Mouse (Mus musculus) CH12.LX (cell line): Measurements from ENCODE around the gene Slc7a6. TPM values are rescaled to one million over a fixed set of nuclear protein-coding genes. Genes with fewer than 3 reads are reported as not detected.
A peak's percentile ranks its signal among the peaks of the same experiment; 100 is the strongest.

ENCODE experiments used
- DNase-seq: peaks from one replicate; pipeline ENCODE4 v3.0.0-alpha.2; 2013; ENCODE audit errors: extremely low read depth
- H3K27ac ChIP-seq: 2 replicates; pipeline ENCODE4 v1.5.1; 2012; ENCODE audit warnings: low read depth, mild to moderate bottlenecking, control low read depth, moderate library complexity; ENCODE audit not compliant: insufficient read depth
- H3K27me3 ChIP-seq: replicated peaks from 2 replicates; pipeline ENCODE3; 2012; ENCODE audit warnings: inconsistent platforms
- H3K36me3 ChIP-seq, 2 experiments: replicated peaks in 1 of 2; 2 replicates each; pipeline versions ENCODE3 to v1.6.1; 2012; ENCODE audit warnings: inconsistent platforms in 1 of 2, low read length in 1 of 2, mild to moderate bottlenecking in 1 of 2, mixed read lengths in 1 of 2, moderate library complexity in 1 of 2; ENCODE audit not compliant: control insufficient read depth in 1 of 2, insufficient read depth in 1 of 2
- H3K4me1 ChIP-seq, 2 experiments: 2 replicates each; pipeline ENCODE4 v1.6.1; 2012; ENCODE audit warnings: inconsistent platforms in 1 of 2, moderate library complexity in 1 of 2; ENCODE audit not compliant: insufficient read depth in 2 of 2, control insufficient read depth in 1 of 2
- H3K4me2 ChIP-seq: 2 replicates; pipeline ENCODE4 v1.6.1; 2012; ENCODE audit warnings: low read depth, mild to moderate bottlenecking, control low read depth; ENCODE audit not compliant: poor library complexity, insufficient read depth, severe bottlenecking
- H3K4me3 ChIP-seq, 3 experiments: fragments of 150-350 bp in 1 of 3; sonication (generic) in 1 of 3; replicated peaks in 1 of 3; 2 replicates each; pipeline versions ENCODE3 to v1.5.1; 2011 to 2012; ENCODE audit warnings: low read depth in 2 of 3, low read length in 2 of 3, mild to moderate bottlenecking in 2 of 3, moderate library complexity in 2 of 3, control low read depth in 1 of 3, improper control_type of control experiment in 1 of 3, inconsistent platforms in 1 of 3, mixed read lengths in 1 of 3; ENCODE audit not compliant: poor library complexity in 1 of 3
- H3K79me2 ChIP-seq: replicated peaks from 2 replicates; pipeline ENCODE4 v1.6.1; 2012; ENCODE audit warnings: mild to moderate bottlenecking, moderate library complexity; ENCODE audit not compliant: control insufficient read depth, poor library complexity, insufficient read depth, severe bottlenecking; ENCODE audit errors: extremely low read depth
- H3K9ac ChIP-seq: 2 replicates; pipeline ENCODE4 v1.6.1; 2012; ENCODE audit warnings: low read depth, mild to moderate bottlenecking, control low read depth, moderate library complexity; ENCODE audit not compliant: insufficient read depth
- H3K9me3 ChIP-seq: replicated peaks from 2 replicates; pipeline ENCODE3; 2012; ENCODE audit warnings: low read length, inconsistent platforms, mixed read lengths
- CHD1 ChIP-seq: IDR thresholded peaks from 2 replicates; pipeline ENCODE4 v1.6.1; 2012; ENCODE audit warnings: low read depth, low read length, improper control_type of control experiment, inconsistent platforms
- CTCF ChIP-seq, 2 experiments: IDR thresholded peaks in 1 of 2; conservative IDR thresholded peaks in 1 of 2; 2 replicates each; pipeline ENCODE4 v1.5.1; 2011 to 2012; ENCODE audit warnings: low read depth in 2 of 2, low read length in 2 of 2, improper control_type of control experiment in 1 of 2, inconsistent platforms in 1 of 2, mild to moderate bottlenecking in 1 of 2, moderate library complexity in 1 of 2
- EP300 ChIP-seq: IDR thresholded peaks from 2 replicates; pipeline ENCODE4 v1.6.1; 2011; ENCODE audit warnings: low read length, improper control_type of control experiment
- ETS1 ChIP-seq: conservative IDR thresholded peaks from 2 replicates; pipeline ENCODE4 v1.6.1; 2012; ENCODE audit warnings: low read depth, mild to moderate bottlenecking, inconsistent platforms, low read length, improper control_type of control experiment, moderate library complexity
- GABPA ChIP-seq: IDR thresholded peaks from 2 replicates; pipeline ENCODE4 v1.6.1; 2012; ENCODE audit warnings: low read depth, low read length, improper control_type of control experiment, inconsistent platforms; ENCODE audit not compliant: insufficient replicate concordance
- HCFC1 ChIP-seq: IDR thresholded peaks from 2 replicates; pipeline ENCODE4 v1.6.1; 2012; ENCODE audit warnings: low read depth, mild to moderate bottlenecking, inconsistent platforms, low read length, improper control_type of control experiment
- IRF4 ChIP-seq: IDR thresholded peaks from 2 replicates; pipeline ENCODE4 v1.6.1; 2014; ENCODE audit warnings: low read depth, mild to moderate bottlenecking, inconsistent platforms, low read length, improper control_type of control experiment
- JUND ChIP-seq: conservative IDR thresholded peaks from 2 replicates; pipeline ENCODE4 v1.6.1; 2011; ENCODE audit warnings: low read depth, low read length, improper control_type of control experiment
- KAT2A ChIP-seq: IDR thresholded peaks from 2 replicates; pipeline ENCODE4 v1.6.1; 2012; ENCODE audit warnings: low read length, improper control_type of control experiment, inconsistent platforms; ENCODE audit not compliant: insufficient replicate concordance
- MAX ChIP-seq: IDR thresholded peaks from 2 replicates; pipeline ENCODE4 v1.6.1; 2011; ENCODE audit warnings: low read length, improper control_type of control experiment
- MAZ ChIP-seq: IDR thresholded peaks from 2 replicates; pipeline ENCODE4 v1.6.1; 2012; ENCODE audit warnings: low read depth, mild to moderate bottlenecking, inconsistent platforms, low read length, improper control_type of control experiment, moderate library complexity
- MEF2A ChIP-seq: IDR thresholded peaks from 2 replicates; pipeline ENCODE4 v1.6.1; 2014; ENCODE audit warnings: low read depth, mild to moderate bottlenecking, inconsistent platforms, low read length, improper control_type of control experiment, borderline replicate concordance
- MXI1 ChIP-seq: IDR thresholded peaks from 2 replicates; pipeline ENCODE4 v1.6.1; 2011; ENCODE audit warnings: mild to moderate bottlenecking, low read depth, low read length, improper control_type of control experiment
- NELFE ChIP-seq: IDR thresholded peaks from 2 replicates; pipeline ENCODE4 v1.6.1; 2011; ENCODE audit warnings: low read depth, low read length, improper control_type of control experiment
- NRF1 ChIP-seq: IDR thresholded peaks from 2 replicates; pipeline ENCODE4 v1.6.1; 2014; ENCODE audit warnings: low read depth, mild to moderate bottlenecking, inconsistent platforms, low read length, improper control_type of control experiment, moderate library complexity
- PAX5 ChIP-seq: IDR thresholded peaks from 2 replicates; pipeline ENCODE4 v1.6.1; 2012; ENCODE audit warnings: low read length, inconsistent platforms, mixed read lengths
- RCOR1 ChIP-seq: conservative IDR thresholded peaks from 2 replicates; pipeline ENCODE4 v1.6.1; 2012; ENCODE audit warnings: low read depth, mild to moderate bottlenecking, inconsistent platforms, low read length, improper control_type of control experiment
- SIN3A ChIP-seq: IDR thresholded peaks from 2 replicates; pipeline ENCODE4 v1.6.1; 2012; ENCODE audit warnings: low read length, improper control_type of control experiment, inconsistent platforms
- SMC3 ChIP-seq: IDR thresholded peaks from 2 replicates; pipeline ENCODE4 v1.6.1; 2011; ENCODE audit warnings: low read depth, low read length, improper control_type of control experiment
- UBTF ChIP-seq: IDR thresholded peaks from 2 replicates; pipeline ENCODE4 v1.6.1; 2012; ENCODE audit warnings: low read depth, mild to moderate bottlenecking, inconsistent platforms, low read length, improper control_type of control experiment, moderate library complexity
- USF2 ChIP-seq: conservative IDR thresholded peaks from 2 replicates; pipeline ENCODE4 v1.6.1; 2011; ENCODE audit warnings: low read depth, low read length, improper control_type of control experiment
- ZC3H11A ChIP-seq: IDR thresholded peaks from 2 replicates; pipeline ENCODE4 v1.6.1; 2012; ENCODE audit warnings: low read depth, mild to moderate bottlenecking, inconsistent platforms, low read length, improper control_type of control experiment
- ZKSCAN1 ChIP-seq: IDR thresholded peaks from 2 replicates; pipeline ENCODE4 v1.6.1; 2012; ENCODE audit warnings: low read depth, inconsistent platforms, low read length, improper control_type of control experiment, borderline replicate concordance
- ZMIZ1 ChIP-seq: IDR thresholded peaks from 2 replicates; pipeline ENCODE4 v1.6.1; 2012; ENCODE audit warnings: low read depth, mild to moderate bottlenecking, inconsistent platforms, low read length, improper control_type of control experiment
- dilution Hi-C: fragments of 300-500 bp; cut with MboI; formaldehyde crosslinking; loops from 2 replicates; pipeline ENCODE4 v1.14.3; 2020; ENCODE audit warnings: low sequenced_read_pairs; ENCODE audit not compliant: extremely low pct_unique_long_range_greater_than_20kb, extremely low pct_ligation_motif_present
- in situ Hi-C: fragments of 300-500 bp; cut with MboI; formaldehyde crosslinking; loops from 3 replicates; pipeline ENCODE4 v1.14.3; 2019; ENCODE audit warnings: low sequenced_read_pairs, low pct_ligation_motif_present, low pct_unique_long_range_greater_than_20kb, mixed read lengths
- polyA plus RNA-seq: library from polyadenylated mRNA; unstranded; fragments of >175 nt; gene quantifications from 2 replicates; pipeline ENCODE4 v1.2.1, GENCODE M21; 2012; ENCODE audit warnings: low read depth; ENCODE audit not compliant: insufficient read length
- total RNA-seq, 2 experiments: library from RNA; depleted of rRNA; stranded (reverse); fragments of 300-350 nt in 1 of 2; fragments of >200 nt in 1 of 2; gene quantifications; 2 replicates each; pipeline ENCODE4 v1.2.3; 2012 to 2014

The Slc7a6 gene
- total and polyA plus RNA-seq, 3 experiments: 24.2 to 61.8 (median 32.6) TPM

GRCm38 (mm10) chr8:106185628-106186270 lies 17.1 kb downstream of the Slc7a6 start (continued):
- no peak for TF ChIP-seq SMC3
- TF ChIP-seq HCFC1: no peak
- TF ChIP-seq KAT2A: no peak
- no peak for TF ChIP-seq ZMIZ1
- peak; percentile 55; the same call in 1 of the 2 replicates for TF ChIP-seq SIN3A
- no peak for TF ChIP-seq NELFE
- peak; percentile 78; the same call in 1 of the 2 replicates for TF ChIP-seq JUND

GRCm38 (mm10) chr8:106186394-106186793 lies 17.7 kb downstream of the Slc7a6 start:
- peak overlapping the region; percentile 4; the same call in 1 of the 2 replicates for H3K4me2 ChIP-seq
- TF ChIP-seq SIN3A: no peak
- peak; percentile 11; the same call in 1 of the 2 replicates for TF ChIP-seq IRF4
- TF ChIP-seq MEF2A: no peak
- no peak for TF ChIP-seq ETS1
- TF ChIP-seq ZC3H11A: no peak
- TF ChIP-seq RCOR1: no peak
- no peak; the same call in 1 of the 2 replicates for TF ChIP-seq CHD1
- TF ChIP-seq EP300: peak; percentile 60; the same call in 1 of the 2 replicates
- DNase-seq: no peak
- H3K9ac ChIP-seq: peak overlapping the region; percentile 45
- dilution Hi-C loops: no loop called here
- H3K4me3 ChIP-seq: no peak overlapping the region
- H3K79me2 ChIP-seq: no peaks in the 10 kb centered on the region; the same call in none of the 2 replicates
- H3K36me3 ChIP-seq: peaks cover 38 to 90% of the 10 kb centered on the region in 2 experiments
- H3K27ac ChIP-seq: peak overlapping the region; percentile 51; the same call in 1 of the 2 replicates
- no peaks in the 10 kb centered on the region for H3K27me3 ChIP-seq
- in situ Hi-C loops: no loop called here
- H3K9me3 ChIP-seq: no peaks in the 10 kb centered on the region
- H3K4me1 ChIP-seq: peaks cover 11 to 22% of the 10 kb centered on the region in 2 experiments; a peak in 3 of 4 replicates

GRCm38 (mm10) chr8:106189162-106189561 lies 20.5 kb downstream of the Slc7a6 start:
- DNase-seq: no peak
- H3K4me3 ChIP-seq: no peak overlapping the region
- in situ Hi-C loops: no loop called here
- no peak overlapping the region for H3K27ac ChIP-seq
- no peak overlapping the region for H3K4me2 ChIP-seq
- H3K79me2 ChIP-seq: no peaks in the 10 kb centered on the region; the same call in 1 of the 2 replicates
- dilution Hi-C loops: no loop called here
- TF ChIP-seq GABPA (no peak), IRF4 (no peak), SMC3 (no peak), ZC3H11A (no peak), CHD1 (no peak), USF2 (no peak), ZMIZ1 (no peak), MAZ (no peak), MXI1 (no peak), JUND (no peak), CTCF (conservative IDR thresholded peaks at IDR 0.05 in 1 of 2, IDR thresholded peaks at IDR 0.05 in 1 of 2; ENCODE audit: low read depth in 2 of 2, low read length in 2 of 2) (no peak), MAX (no peak), NRF1 (no peak), MEF2A (no peak), RCOR1 (no peak), ZKSCAN1 (no peak), UBTF (no peak), PAX5 (no peak), ETS1 (no peak)
- H3K4me1 ChIP-seq: peaks cover 11 to 22% of the 10 kb centered on the region in 2 experiments; a peak in 3 of 4 replicates
- no peaks in the 10 kb centered on the region for H3K27me3 ChIP-seq
- peaks cover 48 to 90% of the 10 kb centered on the region in 2 experiments for H3K36me3 ChIP-seq
- H3K9me3 ChIP-seq: no peaks in the 10 kb centered on the region
- H3K9ac ChIP-seq: no peak overlapping the region
